Mouse (Mus musculus): ENCODE results near the gene Bend4. TPM values are rescaled to one million over a fixed set of nuclear protein-coding genes. Genes with fewer than 3 reads are reported as not detected.

Gene Bend4
- 12.2 and 12.6 TPM in 2 replicates for polyA plus RNA-seq (2015; fragmentation: Nextera tagmentation; extraction: Ambion mirVana)

DNA sequence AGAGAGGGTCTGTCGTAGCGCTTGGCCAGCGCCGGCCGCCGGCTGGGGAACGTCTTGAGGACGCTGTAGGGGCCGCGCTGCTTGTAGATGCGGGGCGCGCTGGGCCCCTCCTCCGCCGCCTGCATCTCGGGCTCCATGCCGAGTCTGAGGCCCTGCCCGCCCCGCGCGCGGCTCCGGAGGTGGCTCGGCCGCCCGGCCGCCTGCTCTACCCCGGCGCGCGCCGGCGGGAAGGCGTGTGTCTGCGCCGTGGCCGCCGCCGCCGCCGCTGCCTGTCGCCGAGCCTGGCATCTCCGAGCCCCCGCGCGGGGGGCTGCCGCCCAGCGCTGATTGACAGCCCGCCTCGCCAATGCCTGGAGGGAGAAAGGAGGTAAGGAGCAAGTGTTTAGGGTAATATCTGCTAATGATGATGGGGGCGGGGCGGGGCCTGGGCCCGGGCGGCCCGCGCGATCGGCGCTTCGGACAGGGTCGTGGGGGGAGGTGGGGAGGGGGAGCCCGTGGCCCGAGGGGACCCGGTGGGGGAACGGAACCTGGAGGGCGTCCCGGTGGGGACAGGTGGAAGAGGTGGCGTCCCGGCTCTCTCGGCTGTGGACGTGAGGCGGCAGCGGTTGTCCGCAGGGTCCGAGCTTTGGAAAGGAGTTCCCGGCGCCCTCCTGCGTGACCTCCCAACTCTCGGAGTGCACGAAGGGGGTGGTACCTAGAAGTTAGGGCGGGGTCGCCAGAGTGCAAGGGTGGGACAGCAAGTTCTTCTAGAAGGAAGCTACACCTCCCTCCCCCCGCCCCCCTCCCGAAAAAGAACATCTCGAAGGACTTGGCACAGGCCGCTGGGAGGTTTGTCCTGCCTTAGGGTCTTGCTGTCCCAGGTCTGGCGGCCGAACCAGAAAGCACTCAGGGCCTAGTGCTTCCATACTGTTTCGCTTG, at the start of gene Bend4:
TSS of gene Bend4 (minus strand) at position 868 of the 918 bp plus-strand sequence.
- Histone ChIP-seq H3K4me1 (replicated peaks) (peaks cover 39% of the 10 kb centered on the region), H3K4me3 (peak within 1 kb of the TSS; percentile 76), H3K4me2 (peak within 1 kb of the TSS; percentile 69), H3K9me3 (no peaks in the 10 kb centered on the region), H3K27ac (peak within 1 kb of the TSS; percentile 90), H3K27me3 (peaks cover 8% of the 10 kb centered on the region; the same call in 1 of the 2 replicates), H3K36me3 (no peaks in the 10 kb centered on the region), H3K9ac (peak within 1 kb of the TSS; percentile 87)
- ATAC-seq (ENCODE audit: low FRiP score) = peak; percentile 76
- under 1% methylated on average over 63 of the region's 90 CpGs for WGBS

DNA sequence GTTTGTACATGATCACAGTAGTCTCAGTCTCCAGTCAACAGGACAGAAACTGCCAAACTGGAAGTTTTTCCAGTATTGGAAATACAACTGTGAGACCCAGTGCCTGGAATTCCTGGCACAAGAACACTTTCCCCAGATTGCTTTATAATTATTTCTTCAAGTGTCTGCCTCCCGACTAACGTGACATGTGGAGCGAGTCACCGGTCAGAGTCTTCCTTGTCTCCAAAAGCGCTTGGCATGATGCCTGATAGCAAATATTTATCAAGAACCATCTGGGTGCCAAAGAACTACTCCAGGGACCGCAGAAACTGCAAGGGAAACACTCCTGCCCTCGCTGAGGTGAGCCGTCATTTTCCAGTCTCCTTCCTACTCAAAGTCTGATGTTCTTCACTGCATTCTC, 45.6 kb upstream of the Bend4 start:
- Histone ChIP-seq H3K9me3 (no peaks in the 10 kb centered on the region), H3K36me3 (no peaks in the 10 kb centered on the region), H3K27ac (no peak overlapping the region), H3K4me3 (no peak overlapping the region), H3K9ac (no peak overlapping the region), H3K4me1 (replicated peaks) (peaks cover 12% of the 10 kb centered on the region), H3K27me3 (no peaks in the 10 kb centered on the region), H3K4me2 (no peak overlapping the region)
- ATAC-seq (ENCODE audit: low FRiP score) = no peak
- 63% methylated on average over 8 of the region's 8 CpGs for WGBS

DNA sequence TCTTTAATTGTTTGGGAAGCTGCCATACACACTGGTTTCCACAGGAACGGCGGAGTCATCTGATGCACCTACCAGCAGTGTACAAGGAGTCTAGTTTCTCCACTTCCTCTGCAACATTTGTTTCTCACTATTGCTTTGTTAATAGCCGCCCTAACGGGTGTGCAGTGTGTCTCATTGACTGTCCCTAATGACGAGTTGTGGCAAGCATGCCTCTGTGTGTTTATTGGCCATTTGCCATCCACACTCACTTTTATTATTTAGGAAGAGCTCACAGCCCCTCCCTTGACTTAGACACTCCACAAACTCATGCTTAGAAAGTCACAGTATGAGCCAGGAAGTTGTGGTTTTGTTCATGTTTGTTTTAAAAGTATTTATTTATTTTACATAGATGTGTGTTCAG, 45.0 kb upstream of the Bend4 start:
- Histone ChIP-seq H3K27me3 (no peaks in the 10 kb centered on the region), H3K36me3 (no peaks in the 10 kb centered on the region), H3K9ac (no peak overlapping the region), H3K4me1 (replicated peaks) (peaks cover 12% of the 10 kb centered on the region), H3K27ac (no peak overlapping the region), H3K9me3 (no peaks in the 10 kb centered on the region), H3K4me2 (no peak overlapping the region), H3K4me3 (no peak overlapping the region)
- WGBS = 58% methylated on average over 5 of the region's 5 CpGs
- ATAC-seq (ENCODE audit: low FRiP score) = 0 out of 2 replicates have a peak, but pooled peaks have one; percentile 46

DNA sequence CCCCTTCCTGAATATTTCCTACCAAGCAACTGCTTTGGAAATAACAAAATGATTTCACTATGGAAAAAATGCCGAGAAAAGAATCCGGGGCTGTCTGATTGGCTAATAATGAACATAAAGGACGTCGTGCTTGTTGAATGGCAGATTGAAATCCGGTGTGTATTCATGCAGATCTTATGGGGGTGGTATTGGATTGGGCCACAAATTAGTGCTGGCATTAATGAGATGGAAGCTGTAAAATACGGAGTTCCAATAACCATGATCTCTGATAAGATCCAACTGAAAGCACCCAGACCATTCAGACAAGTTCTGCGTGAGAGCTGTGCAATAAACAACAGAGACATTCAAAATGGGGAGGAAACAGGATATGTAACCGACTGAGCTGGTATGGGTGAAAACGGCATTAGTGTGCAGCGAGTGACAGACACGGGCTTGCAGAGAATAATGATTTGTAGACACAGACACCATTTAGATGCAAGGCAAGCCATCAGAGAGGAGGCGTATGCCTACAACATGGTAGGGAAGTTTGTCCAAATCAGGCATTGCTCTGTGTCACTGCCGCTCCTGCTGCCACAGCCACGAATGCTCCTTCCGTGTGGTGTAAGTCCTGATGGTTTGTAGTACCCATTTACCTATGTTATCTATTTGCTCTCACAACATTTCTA, 38.9 kb upstream of the Bend4 start:
- peak; percentile 46 for ATAC-seq (ENCODE audit: low FRiP score)
- WGBS = 57% methylated on average over 15 of the region's 15 CpGs
- Histone ChIP-seq H3K27me3 (no peaks in the 10 kb centered on the region), H3K9me3 (0 out of 2 replicates have a peak, but pooled peaks cover 4% of the 10 kb centered on the region), H3K27ac (no peak overlapping the region; the same call in 1 of the 2 replicates), H3K36me3 (no peaks in the 10 kb centered on the region), H3K9ac (no peak overlapping the region), H3K4me2 (peak overlapping the region; percentile 19; the same call in 1 of the 2 replicates), H3K4me3 (no peak overlapping the region), H3K4me1 (replicated peaks) (0 out of 2 replicates have a peak, but pooled peaks cover 3% of the 10 kb centered on the region)

DNA sequence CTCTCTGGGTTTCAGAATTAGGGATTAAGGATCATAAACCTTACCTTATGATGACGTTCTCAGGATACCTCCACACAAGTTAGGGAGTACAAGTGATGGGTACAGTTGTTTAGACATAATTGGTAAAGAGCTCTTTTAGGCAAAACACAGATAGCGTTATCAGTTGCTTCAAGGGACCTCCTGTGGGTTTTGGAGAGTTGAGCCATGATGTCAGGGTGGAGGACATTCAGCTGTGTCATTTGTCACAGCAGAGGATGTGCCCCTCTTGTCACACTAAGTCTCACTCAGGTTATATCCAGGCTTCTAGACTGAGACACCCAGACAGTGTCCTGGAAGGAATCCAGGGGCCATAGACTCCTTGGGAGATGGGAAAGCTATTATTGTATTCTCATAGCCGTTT, 36.8 kb upstream of the Bend4 start:
- 0 out of 2 replicates have a peak, but pooled peaks cover 3% of the 10 kb centered on the region for H3K4me1 ChIP-seq (replicated peaks)
- H3K27ac ChIP-seq = no peak overlapping the region
- no peaks in the 10 kb centered on the region for H3K36me3 ChIP-seq
- H3K4me2 ChIP-seq = no peak overlapping the region
- WGBS = 84% methylated on average over 3 of the region's 3 CpGs
- ATAC-seq (ENCODE audit: low FRiP score) = no peak
- no peak overlapping the region for H3K9ac ChIP-seq
- H3K9me3 ChIP-seq = 0 out of 2 replicates have a peak, but pooled peaks cover 4% of the 10 kb centered on the region
- H3K4me3 ChIP-seq = no peak overlapping the region
- H3K27me3 ChIP-seq = no peaks in the 10 kb centered on the region

DNA sequence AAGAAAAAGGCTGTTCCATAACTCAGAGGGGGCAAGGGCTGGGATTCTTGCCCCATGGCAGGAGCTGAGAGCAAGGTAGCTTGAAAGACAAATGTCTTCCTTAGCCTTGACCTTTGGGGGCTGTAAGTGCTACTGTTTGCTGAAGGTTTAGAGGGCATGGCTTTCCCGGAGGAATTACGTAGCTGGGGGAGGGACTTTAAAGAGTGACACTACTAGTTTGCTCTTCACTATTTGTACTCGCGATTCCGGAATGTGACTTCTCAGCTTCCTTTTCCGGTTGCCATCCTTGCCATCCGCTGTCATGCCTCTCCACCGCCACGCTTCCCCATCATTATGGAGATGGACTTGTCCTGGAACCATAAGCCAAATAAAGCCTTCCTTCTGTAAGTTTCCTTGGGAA, 35.5 kb upstream of the Bend4 start:
- Histone ChIP-seq H3K9me3 (0 out of 2 replicates have a peak, but pooled peaks cover 4% of the 10 kb centered on the region), H3K9ac (no peak overlapping the region), H3K27ac (no peak overlapping the region), H3K27me3 (no peaks in the 10 kb centered on the region), H3K4me1 (replicated peaks) (0 out of 2 replicates have a peak, but pooled peaks cover 3% of the 10 kb centered on the region), H3K4me2 (no peak overlapping the region), H3K36me3 (no peaks in the 10 kb centered on the region), H3K4me3 (no peak overlapping the region)
- WGBS = 91% methylated on average over 9 of the region's 9 CpGs
- ATAC-seq (ENCODE audit: low FRiP score) = no peak

DNA sequence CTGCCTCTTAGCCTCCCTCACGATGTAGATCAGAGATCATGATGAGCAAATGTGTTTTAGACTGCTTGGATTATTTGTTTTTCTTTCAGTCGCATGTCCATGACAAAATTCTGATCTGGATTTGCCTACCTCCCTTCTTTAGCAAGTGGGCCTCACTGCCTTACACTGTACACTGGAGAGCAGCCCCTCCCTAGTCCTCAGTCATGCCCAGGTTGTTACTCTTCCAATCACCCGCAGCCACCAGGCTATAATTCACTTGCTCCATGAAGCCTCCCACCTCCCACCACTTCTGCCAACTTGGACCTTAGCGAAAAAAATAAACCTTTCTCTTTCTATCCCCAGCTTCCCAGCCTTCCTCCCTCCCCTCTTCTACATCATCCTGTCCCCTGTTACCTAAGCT, 34.2 kb upstream of the Bend4 start:
- Histone ChIP-seq H3K4me3 (no peak overlapping the region), H3K9me3 (0 out of 2 replicates have a peak, but pooled peaks cover 4% of the 10 kb centered on the region), H3K27me3 (no peaks in the 10 kb centered on the region), H3K36me3 (no peaks in the 10 kb centered on the region), H3K4me1 (replicated peaks) (0 out of 2 replicates have a peak, but pooled peaks cover 3% of the 10 kb centered on the region), H3K9ac (no peak overlapping the region), H3K4me2 (no peak overlapping the region), H3K27ac (no peak overlapping the region)
- WGBS = 83% methylated on average over 4 of the region's 4 CpGs
- ATAC-seq (ENCODE audit: low FRiP score) = no peak

DNA sequence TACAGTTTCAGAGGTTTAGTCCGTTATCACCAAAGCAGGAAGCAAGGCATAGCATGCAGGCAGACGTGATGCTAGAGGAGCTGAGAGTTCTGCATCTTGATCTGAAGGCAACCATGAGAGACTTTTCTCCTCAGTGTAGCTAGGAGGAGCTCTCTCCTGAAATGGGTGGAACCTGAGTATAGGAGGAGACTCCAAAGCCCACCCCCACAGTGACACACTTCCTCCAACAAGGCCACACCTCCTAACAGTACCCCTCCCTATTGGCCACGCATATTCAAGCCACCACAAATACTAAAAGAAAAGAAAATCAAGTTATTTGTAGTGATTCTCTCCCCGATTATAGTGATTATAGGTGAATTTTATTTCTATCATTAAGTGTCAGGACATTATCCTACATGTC, 28.7 kb upstream of the Bend4 start:
- H3K9me3 ChIP-seq = no peaks in the 10 kb centered on the region
- ATAC-seq (ENCODE audit: low FRiP score) = no peak
- no peak overlapping the region for H3K9ac ChIP-seq
- H3K27me3 ChIP-seq = no peaks in the 10 kb centered on the region
- no peak overlapping the region for H3K4me2 ChIP-seq
- no peaks in the 10 kb centered on the region for H3K4me1 ChIP-seq (replicated peaks)
- no peak overlapping the region for H3K4me3 ChIP-seq
- 85% methylated on average over 4 of the region's 4 CpGs for WGBS
- H3K36me3 ChIP-seq = no peaks in the 10 kb centered on the region
- H3K27ac ChIP-seq = no peak overlapping the region

DNA sequence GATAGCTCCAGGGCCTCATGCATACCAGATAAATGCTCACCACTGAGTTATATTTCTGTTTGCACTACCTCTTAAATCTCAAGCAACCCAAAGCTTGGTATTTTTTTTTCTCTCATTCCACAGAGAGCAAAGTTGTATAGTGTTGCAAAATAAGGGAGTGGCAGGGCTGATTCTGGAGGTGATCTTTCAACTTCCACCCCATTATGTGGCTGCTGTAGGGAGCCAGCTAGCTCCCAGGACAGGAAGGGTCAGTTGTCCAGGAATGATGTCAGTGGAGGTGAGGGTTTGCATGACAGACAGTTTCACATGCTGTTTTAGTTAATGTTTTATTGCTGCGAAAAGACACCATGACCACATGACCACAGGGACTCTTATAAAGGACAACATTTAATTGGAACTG, 26.2 kb upstream of the Bend4 start:
- no peaks in the 10 kb centered on the region for H3K36me3 ChIP-seq
- no peak overlapping the region for H3K27ac ChIP-seq
- H3K4me3 ChIP-seq = no peak overlapping the region
- 92% methylated on average over 1 of the region's 1 CpGs for WGBS
- no peaks in the 10 kb centered on the region for H3K9me3 ChIP-seq
- ATAC-seq (ENCODE audit: low FRiP score) = no peak
- H3K9ac ChIP-seq = no peak overlapping the region
- no peak overlapping the region for H3K4me2 ChIP-seq
- H3K27me3 ChIP-seq = no peaks in the 10 kb centered on the region
- H3K4me1 ChIP-seq (replicated peaks) = no peaks in the 10 kb centered on the region

DNA sequence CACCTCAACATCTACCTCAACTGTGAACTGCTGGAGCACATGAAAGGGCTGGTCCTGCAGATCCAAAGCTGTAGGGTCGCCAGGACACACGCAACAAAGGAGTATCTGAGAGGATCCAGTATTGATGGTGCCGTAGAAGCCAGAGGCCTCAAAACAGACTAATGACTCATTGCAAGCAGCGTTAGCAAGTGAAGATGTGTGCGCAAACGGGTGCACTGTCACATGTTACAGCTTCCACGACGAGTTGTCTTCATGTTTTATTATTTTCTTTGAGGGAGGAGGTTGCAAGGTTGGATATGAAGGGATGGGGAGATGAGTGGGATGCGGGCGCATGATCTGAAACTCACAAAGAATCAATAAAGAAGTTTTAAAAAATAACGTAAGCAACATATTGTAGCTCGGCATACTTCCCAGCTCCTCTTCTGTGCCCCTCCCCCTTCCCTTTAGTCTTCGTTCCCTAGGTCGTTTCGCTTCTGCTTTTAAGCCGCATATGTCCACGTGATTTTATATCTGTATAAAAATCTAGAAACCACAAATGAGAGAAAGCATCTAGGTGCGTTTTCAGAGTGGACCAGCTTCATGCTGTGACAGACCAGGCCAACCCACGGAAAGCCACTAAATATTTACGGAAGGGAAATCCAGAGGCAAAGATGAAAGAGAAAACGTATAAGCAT, 22.0 kb upstream of the Bend4 start:
- no peak overlapping the region for H3K9ac ChIP-seq
- H3K4me3 ChIP-seq = no peak overlapping the region
- H3K27me3 ChIP-seq = no peaks in the 10 kb centered on the region
- H3K4me2 ChIP-seq = no peak overlapping the region
- no peak for ATAC-seq (ENCODE audit: low FRiP score)
- no peak overlapping the region for H3K27ac ChIP-seq
- no peaks in the 10 kb centered on the region for H3K9me3 ChIP-seq
- no peaks in the 10 kb centered on the region for H3K4me1 ChIP-seq (replicated peaks)
- no peaks in the 10 kb centered on the region for H3K36me3 ChIP-seq
- 90% methylated on average over 21 of the region's 21 CpGs for WGBS

DNA sequence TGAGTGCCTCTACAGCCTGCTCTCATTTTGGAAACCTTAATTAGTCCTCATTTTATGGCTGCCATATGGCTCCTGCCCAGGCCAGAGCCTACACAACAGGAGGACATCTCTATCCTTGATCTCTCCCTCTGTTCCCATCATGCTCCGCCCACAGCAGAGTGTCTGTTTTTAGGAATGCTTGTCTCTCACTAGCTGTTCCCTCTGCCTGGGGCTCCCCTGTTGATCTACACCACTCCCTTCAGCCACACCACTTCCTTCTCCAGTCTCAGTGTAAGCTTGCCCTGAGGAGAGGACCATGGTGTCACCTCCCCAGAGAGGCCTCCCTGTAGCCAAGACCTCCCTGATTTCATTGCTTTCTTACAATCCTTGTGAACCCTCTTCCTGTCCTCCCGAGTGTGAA, 18.4 kb upstream of the Bend4 start:
- no peaks in the 10 kb centered on the region for H3K9me3 ChIP-seq
- no peak for ATAC-seq (ENCODE audit: low FRiP score)
- no peaks in the 10 kb centered on the region for H3K27me3 ChIP-seq
- no peaks in the 10 kb centered on the region for H3K36me3 ChIP-seq
- no peak overlapping the region for H3K27ac ChIP-seq
- no peak overlapping the region for H3K4me3 ChIP-seq
- no peak overlapping the region for H3K9ac ChIP-seq
- H3K4me1 ChIP-seq (replicated peaks) = peaks cover 13% of the 10 kb centered on the region
- no peak overlapping the region for H3K4me2 ChIP-seq
- 70% methylated on average over 2 of the region's 2 CpGs for WGBS

All from hindbrain, embryonic 13.5 days (tissue).